ENCODE assay signal across 19 mouse cellular contexts in genomic region chr12:113321086-113321485, GRCm38 (mm10).
DNase-seq lines count a peak whose midpoint lies in the region; ATAC-seq and TF ChIP-seq lines count a peak whose summit lies in the region.
"Had no signal": no experiment of that assay in that cellular context is flagged by ENCODE, and none has a peak within 500 bp of the region (broad histone marks: within the 10 kb centered on the region; RNA-seq: fewer than 3 reads in every experiment).

No protein-coding gene starts in this region.

- H3K27ac ChIP-seq in kidney, embryonic 14.5 days (ENCODE audit: low read depth, low read length): no peak overlapping the region
- no peak overlapping the region for H3K27ac ChIP-seq in lung, postnatal 0 days (ENCODE audit: low read length)
- H3K27ac ChIP-seq: embryonic facial prominence, embryonic 12.5 days; heart, adult 2 months; limb, embryonic 12.5 days; liver, embryonic 14.5 days; neural tube, embryonic 13.5 days had no signal

- TF ChIP-seq CTCF in lung, postnatal 0 days (IDR thresholded peaks at IDR 0.05): no peak

- H3K9ac ChIP-seq in kidney, embryonic 14.5 days (ENCODE audit: low read depth, low read length): no peak overlapping the region
- no peak overlapping the region for H3K9ac ChIP-seq in lung, postnatal 0 days (replicated peaks; ENCODE audit: low read depth)
- H3K9ac ChIP-seq: embryonic facial prominence, embryonic 12.5 days; forebrain, postnatal 0 days; limb, embryonic 12.5 days; liver, embryonic 14.5 days; neural tube, embryonic 13.5 days had no signal

- intact Hi-C loops in heart, postnatal 25 days (cut with DNase I): no loop called here

- H3K4me3 ChIP-seq in kidney, embryonic 14.5 days (ENCODE audit: low read length): no peak overlapping the region
- no peak overlapping the region for H3K4me3 ChIP-seq in lung, postnatal 0 days (ENCODE audit: low read depth, low read length)
- H3K4me3 ChIP-seq: embryonic facial prominence, embryonic 12.5 days; heart, adult 2 months; limb, embryonic 12.5 days; megakaryocyte, embryonic 14.5 days; neural tube, embryonic 13.5 days had no signal

- no peaks in the 10 kb centered on the region for H3K27me3 ChIP-seq in kidney, embryonic 14.5 days (ENCODE audit: control insufficient read depth, insufficient read depth, low read length)
- no peaks in the 10 kb centered on the region for H3K27me3 ChIP-seq in lung, postnatal 0 days (replicated peaks; ENCODE audit: insufficient read depth, low read length)
- H3K27me3 ChIP-seq: embryonic facial prominence, embryonic 12.5 days; limb, embryonic 12.5 days; neural tube, embryonic 13.5 days had no signal

- H3K4me1 ChIP-seq in kidney, embryonic 14.5 days (ENCODE audit: control insufficient read depth, insufficient read depth, low read length): no peaks in the 10 kb centered on the region
- H3K4me1 ChIP-seq in lung, postnatal 0 days (ENCODE audit: insufficient read depth, low read depth, low read length): no peaks in the 10 kb centered on the region
- H3K4me1 ChIP-seq: embryonic facial prominence, embryonic 12.5 days; limb, embryonic 12.5 days; megakaryocyte, embryonic 14.5 days; neural tube, embryonic 13.5 days had no signal

- DNase-seq in kidney, adult 11 months: peak; percentile 10
- DNase-seq in lung, postnatal 36 days: peak; percentile 10
- no peak for DNase-seq in lung, postnatal 0 days (ENCODE audit: low spot score)
- peak; percentile 12 for DNase-seq in c-Kit-positive CD71-negative TER-119-negative erythroid progenitor cells, embryonic 14.5 days (ENCODE audit: low read depth)
- peak; percentile 67 to 70 for DNase-seq in spleen, postnatal 36 days (ENCODE audit: low spot score in 2 of 2)
- DNase-seq in cerebellum, adult 18-20 months: no peak
- no peak for DNase-seq in heart, postnatal 25 days (ENCODE audit: low spot score)
- DNase-seq: forebrain, postnatal 0 days; gastrocnemius, postnatal 10 days; lung, postnatal 10 days; right cerebral cortex, postnatal 4 days; thymus, postnatal 14 days had no signal

- no peak overlapping the region for H3K4me2 ChIP-seq in kidney, embryonic 14.5 days (replicated peaks; ENCODE audit: low read depth, low read length)
- H3K4me2 ChIP-seq in lung, postnatal 0 days (replicated peaks; ENCODE audit: low read depth, low read length): no peak overlapping the region
- H3K4me2 ChIP-seq: embryonic facial prominence, embryonic 12.5 days; limb, embryonic 12.5 days; neural tube, embryonic 13.5 days had no signal

- H3K36me3 ChIP-seq in kidney, embryonic 14.5 days (ENCODE audit: control insufficient read depth, insufficient read depth, low read length): no peaks in the 10 kb centered on the region
- no peaks in the 10 kb centered on the region for H3K36me3 ChIP-seq in lung, postnatal 0 days (ENCODE audit: insufficient read depth, low read length)
- H3K36me3 ChIP-seq: embryonic facial prominence, embryonic 12.5 days; limb, embryonic 12.5 days; neural tube, embryonic 13.5 days had no signal

- H3K9me3 ChIP-seq in kidney, embryonic 14.5 days (ENCODE audit: control insufficient read depth, low read length): no peaks in the 10 kb centered on the region
- no peaks in the 10 kb centered on the region for H3K9me3 ChIP-seq in lung, postnatal 0 days (ENCODE audit: low read length)
- H3K9me3 ChIP-seq: embryonic facial prominence, embryonic 12.5 days; limb, embryonic 12.5 days; megakaryocyte, embryonic 14.5 days; neural tube, embryonic 13.5 days had no signal

- WGBS in kidney, embryonic 14.5 days: 61% methylated on average over 9 of the region's 9 CpGs
- WGBS in lung, postnatal 0 days: 77% methylated on average over 9 of the region's 9 CpGs

- ATAC-seq in kidney, embryonic 14.5 days (ENCODE audit: low FRiP score, low TSS enrichment): no peak
- ATAC-seq in lung, postnatal 0 days: no peak
- ATAC-seq: forebrain, postnatal 0 days had no signal

- TF ChIP-seq EP300 in lung, postnatal 0 days (IDR thresholded peaks at IDR 0.05): no peak

Comparison
In these comparisons a context has a peak if more than half of its experiments do, and no peak if none do; other contexts are left out.
1. DNase-seq: peak in kidney, adult 11 months (single experiment), lung, postnatal 36 days (single experiment), c-Kit-positive CD71-negative TER-119-negative erythroid progenitor cells, embryonic 14.5 days (single experiment) and spleen, postnatal 36 days (2 of 2); none in lung, postnatal 0 days (single experiment), cerebellum, adult 18-20 months (0 of 2) and heart, postnatal 25 days (single experiment).